Mouse (Mus musculus) neural tube, embryonic 15.5 days (tissue): ENCODE data around the gene Tubg1. TPM values are rescaled to one million over a fixed set of nuclear protein-coding genes. Genes with fewer than 3 reads are reported as not detected.
"Not testable (repeated sequence)": the region's sequence is repeated elsewhere in the genome, so short reads cannot be mapped to it uniquely, and the experiment has no call there.

Experiments
- ATAC-seq: fragments of 200-750 bp; cut with Nextera tagmentation; 2 replicates; pipeline ENCODE4 v1.8.0; 2017; ENCODE audit warnings: mild to moderate bottlenecking, moderate TSS enrichment, moderate library complexity; ENCODE audit not compliant: low FRiP score
- H3K27ac ChIP-seq: fragments of 300-500 bp; sonication (generic); replicated peaks from 2 replicates; pipeline ENCODE4 v1.5.1; 2015; ENCODE audit warnings: mild to moderate bottlenecking, inconsistent platforms
- H3K27me3 ChIP-seq: fragments of 300-500 bp; sonication (generic); replicated peaks from 2 replicates; pipeline ENCODE4 v1.6.1; 2015; ENCODE audit warnings: inconsistent platforms
- H3K36me3 ChIP-seq: fragments of 300-500 bp; sonication (generic); 2 replicates; pipeline ENCODE4 v1.6.1; 2015; ENCODE audit warnings: inconsistent platforms
- H3K4me1 ChIP-seq: fragments of 300-500 bp; sonication (generic); 2 replicates; pipeline ENCODE4 v1.6.1; 2015; ENCODE audit warnings: inconsistent platforms
- H3K4me2 ChIP-seq: fragments of 300-500 bp; sonication (generic); 2 replicates; pipeline ENCODE4 v1.6.1; 2015; ENCODE audit warnings: inconsistent platforms, mild to moderate bottlenecking, moderate library complexity
- H3K4me3 ChIP-seq: fragments of 300-500 bp; sonication (generic); replicated peaks from 2 replicates; pipeline ENCODE4 v1.5.1; 2015; ENCODE audit warnings: mild to moderate bottlenecking, inconsistent platforms
- H3K9ac ChIP-seq: fragments of 300-500 bp; sonication (generic); replicated peaks from 2 replicates; pipeline ENCODE4 v1.6.1; 2015; ENCODE audit warnings: mild to moderate bottlenecking, inconsistent platforms
- H3K9me3 ChIP-seq: fragments of 300-500 bp; sonication (generic); replicated peaks from 2 replicates; pipeline ENCODE4 v1.6.1; 2016; ENCODE audit warnings: inconsistent platforms
- WGBS: fragments of 180-500 bp; shearing (Covaris S2); methylation state at CpG from one replicate; pipeline ENCODE4 v1.1.7; 2015; ENCODE audit warnings: mixed read lengths; 5-methylcytosine and 5-hydroxymethylcytosine counted together
- polyA plus RNA-seq: library from polyadenylated mRNA; unstranded; fragments of >200 nt; fragmentation: Nextera tagmentation; extraction: Ambion mirVana; gene quantifications from 2 replicates; pipeline ENCODE4 v1.2.1, GENCODE M21; 2015

Tubg1 gene
- polyA plus RNA-seq, 1 experiment from 2014 or later = 68.4 TPM

GRCm38 (mm10) chr11:101160981-101161505 is 41.3 kb downstream of the Tubg1 start:
- peaks cover 16% of the 10 kb centered on the region for H3K4me1 ChIP-seq
- peaks cover 52% of the 10 kb centered on the region for H3K27me3 ChIP-seq
- H3K4me2 ChIP-seq, ATAC-seq, H3K4me3 ChIP-seq, H3K9ac ChIP-seq, H3K27ac ChIP-seq, H3K9me3 ChIP-seq: not testable (repeated sequence)
- peaks cover 21% of the 10 kb centered on the region for H3K36me3 ChIP-seq
- WGBS = 83% methylated on average over 8 of the region's 8 CpGs

- 88% methylated on average over 15 of the region's 15 CpGs for WGBS
- H3K27me3 ChIP-seq = peaks cover 57% of the 10 kb centered on the region
- H3K4me3 ChIP-seq = no peak overlapping the region
- no peak for ATAC-seq
- no peak overlapping the region for H3K9ac ChIP-seq
- no peak overlapping the region for H3K4me2 ChIP-seq
- H3K36me3 ChIP-seq = peaks cover 26% of the 10 kb centered on the region
- peaks cover 11% of the 10 kb centered on the region for H3K4me1 ChIP-seq
- H3K9me3 ChIP-seq = no peaks in the 10 kb centered on the region
- H3K27ac ChIP-seq = no peak overlapping the region
Observed at GRCm38 (mm10) chr11:101161551-101161950, 41.8 kb downstream of the Tubg1 start.

- Histone ChIP-seq H3K9ac (no peak overlapping the region), H3K27me3 (peaks cover 65% of the 10 kb centered on the region), H3K9me3 (no peaks in the 10 kb centered on the region), H3K4me2 (no peak overlapping the region), H3K36me3 (peaks cover 33% of the 10 kb centered on the region), H3K27ac (no peak overlapping the region), H3K4me1 (peaks cover 8% of the 10 kb centered on the region), H3K4me3 (no peak overlapping the region)
- 42% methylated on average over 5 of the region's 5 CpGs for WGBS
- no peak for ATAC-seq
Observed at GRCm38 (mm10) chr11:101162301-101162700, 42.6 kb downstream of the Tubg1 start.

- Histone ChIP-seq H3K36me3 (peaks cover 38% of the 10 kb centered on the region), H3K27ac (no peak overlapping the region)
- no peak for ATAC-seq
Observed at GRCm38 (mm10) chr11:101162772-101163171, 43.0 kb downstream of the Tubg1 start.

GRCm38 (mm10) chr11:101163476-101164350 is 44.0 kb downstream of the Tubg1 start:
- Histone ChIP-seq H3K4me1 (peaks cover 13% of the 10 kb centered on the region), H3K4me2 (peak overlapping the region; percentile 47), H3K4me3 (peak overlapping the region; percentile 22; the same call in 1 of the 2 replicates), H3K36me3 (peaks cover 37% of the 10 kb centered on the region), H3K27ac (no peak overlapping the region), H3K27me3 (peaks cover 73% of the 10 kb centered on the region), H3K9me3 (no peaks in the 10 kb centered on the region), H3K9ac (no peak overlapping the region)
- 16% methylated on average over 49 of the region's 49 CpGs for WGBS
- ATAC-seq = no peak; the same call in none of the 2 replicates

More at GRCm38 (mm10) chr11:101162772-101163171, 43.0 kb downstream of the Tubg1 start:
- no peak overlapping the region for H3K4me3 ChIP-seq
- H3K4me1 ChIP-seq = peaks cover 8% of the 10 kb centered on the region
- no peak overlapping the region for H3K4me2 ChIP-seq
- peaks cover 68% of the 10 kb centered on the region for H3K27me3 ChIP-seq
- no peak overlapping the region for H3K9ac ChIP-seq
- no peaks in the 10 kb centered on the region for H3K9me3 ChIP-seq
- WGBS = 57% methylated on average over 5 of the region's 5 CpGs

GRCm38 (mm10) chr11:101164351-101164665 is 44.6 kb downstream of the Tubg1 start:
- ATAC-seq = no peak

GRCm38 (mm10) chr11:101164677-101165580 is 45.2 kb downstream of the Tubg1 start:
- 0 out of 2 replicates have a peak overlapping the region, but pooled peaks have one; percentile 47 for H3K4me2 ChIP-seq
- no peak overlapping the region for H3K4me3 ChIP-seq
- H3K27ac ChIP-seq = no peak overlapping the region
- H3K36me3 ChIP-seq = peaks cover 37% of the 10 kb centered on the region
- WGBS = 26% methylated on average over 35 of the region's 35 CpGs
- peaks cover 25% of the 10 kb centered on the region for H3K4me1 ChIP-seq
- H3K27me3 ChIP-seq = peaks cover 79% of the 10 kb centered on the region
- ATAC-seq = no peak
- H3K9me3 ChIP-seq = no peaks in the 10 kb centered on the region
- H3K9ac ChIP-seq = no peak overlapping the region

More at GRCm38 (mm10) chr11:101164351-101164665, 44.6 kb downstream of the Tubg1 start:
- peak overlapping the region; percentile 22; the same call in 1 of the 2 replicates for H3K4me3 ChIP-seq
- WGBS = 10% methylated on average over 21 of the region's 21 CpGs
- no peak overlapping the region for H3K27ac ChIP-seq
- peaks cover 79% of the 10 kb centered on the region for H3K27me3 ChIP-seq
- H3K9ac ChIP-seq = no peak overlapping the region
- no peaks in the 10 kb centered on the region for H3K9me3 ChIP-seq
- H3K4me2 ChIP-seq = peak overlapping the region; percentile 47
- peaks cover 37% of the 10 kb centered on the region for H3K36me3 ChIP-seq
- peaks cover 19% of the 10 kb centered on the region for H3K4me1 ChIP-seq

GRCm38 (mm10) chr11:101166357-101166756 is 46.6 kb downstream of the Tubg1 start:
- H3K9ac ChIP-seq = no peak overlapping the region
- ATAC-seq = no peak
- no peak overlapping the region for H3K4me3 ChIP-seq
- peaks cover 35% of the 10 kb centered on the region for H3K36me3 ChIP-seq
- H3K4me2 ChIP-seq = no peak overlapping the region
- H3K4me1 ChIP-seq = peaks cover 36% of the 10 kb centered on the region
- no peak overlapping the region for H3K27ac ChIP-seq
- 44% methylated on average over 14 of the region's 14 CpGs for WGBS
- H3K27me3 ChIP-seq = peaks cover 82% of the 10 kb centered on the region
- H3K9me3 ChIP-seq = no peaks in the 10 kb centered on the region

GRCm38 (mm10) chr11:101167211-101167962 is 47.6 kb downstream of the Tubg1 start:
- WGBS = 51% methylated on average over 19 of the region's 19 CpGs
- Histone ChIP-seq H3K4me3 (no peak overlapping the region), H3K36me3 (peaks cover 29% of the 10 kb centered on the region), H3K4me2 (no peak overlapping the region), H3K27me3 (peaks cover 73% of the 10 kb centered on the region), H3K27ac (no peak overlapping the region), H3K9ac (no peak overlapping the region), H3K9me3 (no peaks in the 10 kb centered on the region), H3K4me1 (peaks cover 45% of the 10 kb centered on the region)
- ATAC-seq = no peak

- H3K9me3 ChIP-seq = no peaks in the 10 kb centered on the region
- H3K27ac ChIP-seq = no peak overlapping the region
- H3K9ac ChIP-seq = no peak overlapping the region
- peaks cover 49% of the 10 kb centered on the region for H3K4me1 ChIP-seq
- H3K36me3 ChIP-seq = peaks cover 29% of the 10 kb centered on the region
- H3K27me3 ChIP-seq = peaks cover 67% of the 10 kb centered on the region
- no peak overlapping the region for H3K4me3 ChIP-seq
- 55% methylated on average over 8 of the region's 8 CpGs for WGBS
- no peak for ATAC-seq
- peak overlapping the region; percentile 76; the same call in 1 of the 2 replicates for H3K4me2 ChIP-seq
Observed at GRCm38 (mm10) chr11:101167963-101168300, 48.2 kb downstream of the Tubg1 start.
